Mouse (Mus musculus) spleen, postnatal 10 days (tissue): Measurements from ENCODE around the gene 9230113P08Rik.
"Not testable (repeated sequence)": the region's sequence is repeated elsewhere in the genome, so short reads cannot be mapped to it uniquely, and the experiment has no call there.

Experiments
- DNase-seq, 2 experiments: peaks; one replicate each; pipeline ENCODE4 v3.0.0; 2021 to 2022; ENCODE audit warnings: low spot score in 2 of 2

Gene 9230113P08Rik

DNA sequence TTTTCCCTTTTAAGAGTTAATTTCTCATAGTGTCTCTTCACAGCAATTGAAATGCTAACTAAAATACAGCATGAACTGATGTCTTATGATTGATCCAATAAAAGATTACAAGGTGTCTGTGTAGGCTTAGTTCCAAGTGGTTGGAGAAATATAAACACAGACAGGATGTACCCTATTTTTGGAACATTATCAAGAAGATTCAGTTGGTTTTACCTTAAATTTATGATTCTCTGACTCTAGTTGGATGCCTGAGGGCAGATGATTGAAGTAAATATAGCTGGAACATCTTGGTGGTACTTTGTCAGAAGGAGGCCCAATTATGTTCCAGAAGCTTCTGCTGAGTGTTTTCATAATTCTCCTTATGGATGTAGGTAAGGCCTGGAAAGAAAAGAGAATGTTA, at the start of gene 9230113P08Rik:
TSS of gene 9230113P08Rik (plus strand) at position 301 of the 400 bp plus-strand sequence.
- DNase-seq = not testable (repeated sequence)

DNA sequence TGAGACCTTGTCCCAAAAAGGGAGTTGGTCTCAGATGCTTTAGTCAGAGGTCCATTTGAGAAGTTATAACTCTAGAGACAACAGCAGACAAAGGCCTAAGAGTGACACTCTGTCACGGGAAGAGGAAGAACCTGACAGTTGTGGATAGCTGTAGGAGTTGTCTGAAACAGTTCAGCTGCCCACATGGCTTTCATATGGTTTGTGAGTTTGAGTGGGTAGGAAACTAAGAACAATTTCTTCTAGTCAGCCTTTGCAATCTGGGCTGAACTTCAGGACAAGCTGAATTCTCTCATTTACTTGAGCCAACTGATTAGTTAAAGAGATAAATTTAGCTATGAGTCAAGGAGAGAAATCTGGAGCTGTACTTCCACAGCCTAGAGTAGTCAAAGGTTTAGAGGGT, 15.1 kb upstream of the 9230113P08Rik start:
- DNase-seq = not testable (repeated sequence)

DNA sequence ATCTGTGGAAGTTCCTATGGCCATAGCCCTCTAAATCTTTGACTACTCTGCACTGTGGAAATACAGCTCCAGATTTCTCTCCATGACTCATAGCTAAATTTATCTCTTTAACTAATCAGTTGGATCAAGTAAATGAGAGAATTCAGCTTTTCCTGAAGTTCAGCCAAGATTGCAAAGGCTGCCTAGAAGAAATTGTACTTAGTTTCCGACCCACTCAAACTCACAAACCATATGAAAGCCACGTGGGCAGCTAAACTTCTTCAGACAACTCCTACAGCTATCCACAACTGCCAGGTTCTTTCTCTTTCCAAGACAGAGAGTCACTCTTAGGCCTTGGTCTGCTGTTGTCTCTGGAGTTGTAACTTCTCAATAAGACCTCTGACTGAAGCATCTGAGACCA, 3.7 kb upstream of the 9230113P08Rik start:
- no peak for DNase-seq

DNA sequence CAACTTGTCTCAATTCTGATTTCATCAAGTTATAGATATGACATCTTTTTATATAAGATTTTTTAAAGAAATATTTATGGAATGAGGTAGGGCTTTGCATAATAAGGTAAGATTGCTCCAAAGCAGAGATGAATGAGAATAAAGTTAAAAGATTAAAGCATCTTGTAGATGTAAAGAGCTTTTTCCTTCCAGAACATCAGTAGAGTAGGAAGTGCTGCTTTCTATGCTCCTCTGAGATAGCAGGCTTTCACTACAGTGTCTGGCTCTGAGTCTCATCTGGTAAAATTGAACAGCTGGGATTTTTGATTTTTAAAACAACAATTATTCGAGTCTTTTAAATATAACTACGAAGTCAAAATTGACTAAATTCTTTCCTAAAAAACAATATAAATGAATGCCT, 22.6 kb downstream of the 9230113P08Rik start:
- no peak for DNase-seq
